ENCODE assay signal across 8 mouse cellular contexts in genomic region chr9:110249823-110250543, GRCm38 (mm10). TPM values are rescaled to one million over a fixed set of nuclear protein-coding genes. Genes with fewer than 3 reads are reported as not detected.
A peak's percentile ranks its signal among the peaks of the same experiment; 100 is the strongest.
DNase-seq lines count a peak whose midpoint lies in the region; ATAC-seq and TF ChIP-seq lines count a peak whose summit lies in the region.

No protein-coding gene starts in this region.

- no peak for ATAC-seq in kidney, embryonic 15.5 days (replicated peaks; ENCODE audit: low FRiP score)
- peak; percentile 58 for ATAC-seq in embryonic facial prominence, embryonic 11.5 days (replicated peaks; ENCODE audit: insufficient number of reproducible peaks, low FRiP score, low TSS enrichment, low read depth)
- ATAC-seq in midbrain, embryonic 14.5 days (ENCODE audit: low FRiP score, low TSS enrichment) = peak; percentile 75
- no peak for ATAC-seq in liver, embryonic 11.5 days (replicated peaks; ENCODE audit: low FRiP score)

- 0 out of 2 replicates have a peak overlapping the region, but pooled peaks have one; percentile 4 for H3K9ac ChIP-seq in kidney, embryonic 15.5 days
- H3K9ac ChIP-seq in embryonic facial prominence, embryonic 11.5 days (replicated peaks; ENCODE audit: low read length) = peak overlapping the region; percentile 39; the same call in 1 of the 2 replicates
- peak overlapping the region; percentile 36; the same call in 1 of the 2 replicates for H3K9ac ChIP-seq in midbrain, embryonic 14.5 days (replicated peaks; ENCODE audit: low read length)
- no peak overlapping the region for H3K9ac ChIP-seq in liver, embryonic 11.5 days (ENCODE audit: low read depth, low read length)

- no peak overlapping the region for H3K4me3 ChIP-seq in kidney, embryonic 15.5 days (replicated peaks)
- H3K4me3 ChIP-seq in embryonic facial prominence, embryonic 11.5 days (ENCODE audit: low read depth, low read length) = no peak overlapping the region
- peak overlapping the region; percentile 36 for H3K4me3 ChIP-seq in layer of hippocampus, adult 2 months
- H3K4me3 ChIP-seq in midbrain, embryonic 14.5 days (replicated peaks; ENCODE audit: low read depth, low read length) = 0 out of 2 replicates have a peak overlapping the region, but pooled peaks have one; percentile 9
- no peak overlapping the region for H3K4me3 ChIP-seq in liver, embryonic 11.5 days (ENCODE audit: low read depth, low read length)

- no peaks in the 10 kb centered on the region for H3K36me3 ChIP-seq in kidney, embryonic 15.5 days
- no peaks in the 10 kb centered on the region for H3K36me3 ChIP-seq in embryonic facial prominence, embryonic 11.5 days (replicated peaks; ENCODE audit: control insufficient read depth, insufficient read depth, low read depth, low read length)
- 0 out of 2 replicates have a peak, but pooled peaks cover 4% of the 10 kb centered on the region for H3K36me3 ChIP-seq in midbrain, embryonic 14.5 days (ENCODE audit: control insufficient read depth, insufficient read depth, low read length)
- H3K36me3 ChIP-seq in liver, embryonic 11.5 days (ENCODE audit: control insufficient read depth, insufficient read depth, low read length) = no peaks in the 10 kb centered on the region

- peaks cover 23% of the 10 kb centered on the region for H3K4me1 ChIP-seq in kidney, embryonic 15.5 days
- H3K4me1 ChIP-seq in embryonic facial prominence, embryonic 11.5 days (ENCODE audit: control insufficient read depth, insufficient read depth, low read length) = peaks cover 4% of the 10 kb centered on the region; the same call in 1 of the 2 replicates
- peaks cover 45% of the 10 kb centered on the region for H3K4me1 ChIP-seq in midbrain, embryonic 14.5 days (ENCODE audit: control insufficient read depth, insufficient read depth, low read length)
- H3K4me1 ChIP-seq in liver, embryonic 11.5 days (replicated peaks; ENCODE audit: control insufficient read depth, insufficient read depth, low read length) = peaks cover 7% of the 10 kb centered on the region

- no peak overlapping the region for H3K4me2 ChIP-seq in kidney, embryonic 15.5 days
- H3K4me2 ChIP-seq in embryonic facial prominence, embryonic 11.5 days (ENCODE audit: low read depth, low read length) = no peak overlapping the region; the same call in 1 of the 2 replicates
- peak overlapping the region; percentile 45 for H3K4me2 ChIP-seq in midbrain, embryonic 14.5 days (ENCODE audit: low read length)
- H3K4me2 ChIP-seq in liver, embryonic 11.5 days = no peak overlapping the region

- no peaks in the 10 kb centered on the region for H3K9me3 ChIP-seq in kidney, embryonic 15.5 days (replicated peaks)
- H3K9me3 ChIP-seq in embryonic facial prominence, embryonic 11.5 days (replicated peaks; ENCODE audit: control insufficient read depth, low read length) = no peaks in the 10 kb centered on the region
- no peaks in the 10 kb centered on the region for H3K9me3 ChIP-seq in midbrain, embryonic 14.5 days (ENCODE audit: control insufficient read depth, low read length)
- no peaks in the 10 kb centered on the region for H3K9me3 ChIP-seq in liver, embryonic 11.5 days (ENCODE audit: control insufficient read depth, low read length)

- peak overlapping the region; percentile 27; the same call in 1 of the 2 replicates for H3K27ac ChIP-seq in kidney, embryonic 15.5 days
- H3K27ac ChIP-seq in embryonic facial prominence, embryonic 11.5 days (replicated peaks; ENCODE audit: low read depth, low read length) = peak overlapping the region; percentile 44
- H3K27ac ChIP-seq in layer of hippocampus, adult 2 months = peak overlapping the region; percentile 98
- H3K27ac ChIP-seq in midbrain, embryonic 14.5 days (replicated peaks; ENCODE audit: low read depth, low read length) = peak overlapping the region; percentile 93
- no peak overlapping the region for H3K27ac ChIP-seq in liver, embryonic 11.5 days (ENCODE audit: low read depth, low read length)

- 19% methylated on average over 11 of the region's 11 CpGs for WGBS in kidney, embryonic 15.5 days
- WGBS in embryonic facial prominence, embryonic 11.5 days = 12% methylated on average over 11 of the region's 11 CpGs
- WGBS in midbrain, embryonic 14.5 days = 2% methylated on average over 11 of the region's 11 CpGs
- WGBS in liver, embryonic 11.5 days = 45% methylated on average over 11 of the region's 11 CpGs

- peaks cover 17% of the 10 kb centered on the region for H3K27me3 ChIP-seq in kidney, embryonic 15.5 days
- peaks cover 5% of the 10 kb centered on the region for H3K27me3 ChIP-seq in embryonic facial prominence, embryonic 11.5 days (ENCODE audit: control insufficient read depth, insufficient read depth, low read length)
- H3K27me3 ChIP-seq in midbrain, embryonic 14.5 days (ENCODE audit: control insufficient read depth, insufficient read depth, low read length) = no peaks in the 10 kb centered on the region
- peaks cover 20% of the 10 kb centered on the region for H3K27me3 ChIP-seq in liver, embryonic 11.5 days (replicated peaks; ENCODE audit: control insufficient read depth, insufficient read depth, low read length)

- TF ChIP-seq CTCF in layer of hippocampus, adult 2 months (conservative IDR thresholded peaks at IDR 0.05) = no peak

- DNase-seq in kidney, postnatal 14 days = no peak
- DNase-seq in embryonic facial prominence, embryonic 11.5 days (ENCODE audit: low spot score) = peak; percentile 67
- DNase-seq in layer of hippocampus, adult 2 months (ENCODE audit: low spot score in 2 of 2) = peak; percentile 56 to 72
- DNase-seq in midbrain, embryonic 14.5 days = peak; percentile 93
- no peak for DNase-seq in liver, embryonic 11.5 days (ENCODE audit: low spot score)
- no peak for DNase-seq in urinary bladder, adult 18-20 months (ENCODE audit: low spot score in 2 of 2)
- DNase-seq in gastrocnemius, adult 8-10 months (ENCODE audit: low spot score in 2 of 2) = no peak

RNA-seq across cellular contexts. Expression of gene Cspg5, which starts 6.4 kb away (rescaled TPM):
- polyA plus RNA-seq in kidney, embryonic 15.5 days (2015; fragmentation: Nextera tagmentation; extraction: Ambion mirVana) = 2.1 and 2.9 TPM in 2 replicates
- 3.1 and 4.8 TPM in 2 replicates for polyA plus RNA-seq in embryonic facial prominence, embryonic 11.5 days (2014; fragmentation: Nextera tagmentation; extraction: Ambion mirVana)
- 100 to 1,000 TPM; 277 to 278 TPM for total RNA-seq in layer of hippocampus, adult 2 months (2021)
- 105 and 178 TPM in 2 replicates for polyA plus RNA-seq in midbrain, embryonic 14.5 days (2014; fragmentation: Nextera tagmentation; extraction: Ambion mirVana)
- 0.21 and 0.34 TPM in 2 replicates for polyA plus RNA-seq in liver, embryonic 11.5 days (2014; fragmentation: Nextera tagmentation; extraction: Ambion mirVana)
- under 1 TPM in 2 of 4 experiments, not detected in 2; 0.16 to 0.17 TPM for total RNA-seq in gastrocnemius, adult 8-10 months (2022)

RNA-seq across cellular contexts. Expression of gene Elp6, which starts 55.0 kb away (rescaled TPM):
- polyA plus RNA-seq in kidney, embryonic 15.5 days (2015; fragmentation: Nextera tagmentation; extraction: Ambion mirVana) = 28.8 and 29.9 TPM in 2 replicates
- 35.1 and 37.7 TPM in 2 replicates for polyA plus RNA-seq in embryonic facial prominence, embryonic 11.5 days (2014; fragmentation: Nextera tagmentation; extraction: Ambion mirVana)
- total RNA-seq in layer of hippocampus, adult 2 months (2021) = 10 to 100 TPM; 14.8 to 14.9 TPM
- polyA plus RNA-seq in midbrain, embryonic 14.5 days (2014; fragmentation: Nextera tagmentation; extraction: Ambion mirVana) = 43.4 and 43.5 TPM in 2 replicates
- 27.7 TPM in 2 replicates for polyA plus RNA-seq in liver, embryonic 11.5 days (2014; fragmentation: Nextera tagmentation; extraction: Ambion mirVana)
- total RNA-seq in gastrocnemius, adult 8-10 months (2022) = 1 to 10 TPM; 2.0 to 5.0 (median 2.9) TPM

Comparison
In these comparisons a context has a peak if more than half of its experiments do, and no peak if none do; other contexts are left out.
1. ATAC-seq: peak in embryonic facial prominence, embryonic 11.5 days (single experiment) and midbrain, embryonic 14.5 days (single experiment); none in kidney, embryonic 15.5 days (single experiment) and liver, embryonic 11.5 days (single experiment).
2. H3K4me3 ChIP-seq: peak in layer of hippocampus, adult 2 months (single experiment) and midbrain, embryonic 14.5 days (single experiment); none in kidney, embryonic 15.5 days (single experiment), embryonic facial prominence, embryonic 11.5 days (single experiment) and liver, embryonic 11.5 days (single experiment).
3. DNase-seq: peak in embryonic facial prominence, embryonic 11.5 days (single experiment), layer of hippocampus, adult 2 months (2 of 2) and midbrain, embryonic 14.5 days (single experiment); none in kidney, postnatal 14 days (single experiment), liver, embryonic 11.5 days (single experiment), urinary bladder, adult 18-20 months (0 of 2) and gastrocnemius, adult 8-10 months (0 of 2).
4. RNA of gene Cspg5, which starts 6.4 kb away (polyA plus RNA-seq): 105 to 178 TPM in midbrain, embryonic 14.5 days; 3.1 to 4.8 TPM in embryonic facial prominence, embryonic 11.5 days, 2.1 to 2.9 TPM in kidney, embryonic 15.5 days and 0.21 to 0.34 TPM in liver, embryonic 11.5 days; every median in the first group is over 10 times any median in the second.